Mouse (Mus musculus) ES-E14 (cell line): ENCODE data around the gene Olfr586.

Experiments used
- HCFC1 ChIP-seq: IDR thresholded peaks from 2 replicates; pipeline ENCODE4 v1.6.1; 2012; ENCODE audit warnings: low read length, inconsistent platforms, borderline replicate concordance; ENCODE audit not compliant: insufficient read depth
- MAFK ChIP-seq: IDR thresholded peaks from 2 replicates; pipeline ENCODE4 v1.6.1; 2014; ENCODE audit warnings: mild to moderate bottlenecking, low read depth, low read length, inconsistent platforms; ENCODE audit not compliant: insufficient read depth

- TF ChIP-seq HCFC1 = no peak
- no peak for TF ChIP-seq MAFK
Observed at GRCm38 (mm10) chr7:103169697-103170096, 44.3 kb upstream of the Olfr586 start.
